Comparison of ENCODE assay signal across 8 mouse cellular contexts in genomic region chr11:116088188-116088587, GRCm38 (mm10). TPM values are rescaled to one million over a fixed set of nuclear protein-coding genes. Genes with fewer than 3 reads are reported as not detected.
DNase-seq lines count a peak whose midpoint lies in the region; ATAC-seq and TF ChIP-seq lines count a peak whose summit lies in the region.

No protein-coding gene starts in this region.

- H3K4me1 ChIP-seq in forebrain, embryonic 16.5 days (replicated peaks; ENCODE audit: control insufficient read depth, insufficient read depth, low read length): peaks cover 17% of the 10 kb centered on the region
- peaks cover 3% of the 10 kb centered on the region; the same call in 1 of the 2 replicates for H3K4me1 ChIP-seq in forebrain, embryonic 11.5 days (replicated peaks; ENCODE audit: control insufficient read depth, insufficient read depth, low read length)
- peaks cover 18% of the 10 kb centered on the region for H3K4me1 ChIP-seq in neural tube, embryonic 12.5 days
- peaks cover 11% of the 10 kb centered on the region for H3K4me1 ChIP-seq in limb, embryonic 14.5 days (ENCODE audit: control insufficient read depth, insufficient read depth, low read length)

- H3K4me2 ChIP-seq in forebrain, embryonic 16.5 days (ENCODE audit: low read length): 0 out of 2 replicates have a peak overlapping the region, but pooled peaks have one; percentile 74
- no peak overlapping the region; the same call in 1 of the 2 replicates for H3K4me2 ChIP-seq in forebrain, embryonic 11.5 days (ENCODE audit: low read depth, low read length, severe bottlenecking)
- peak overlapping the region; percentile 63 for H3K4me2 ChIP-seq in neural tube, embryonic 12.5 days (replicated peaks)
- peak overlapping the region; percentile 49 for H3K4me2 ChIP-seq in limb, embryonic 14.5 days (replicated peaks; ENCODE audit: low read depth, low read length, severe bottlenecking)

- H3K9ac ChIP-seq in forebrain, embryonic 16.5 days (replicated peaks; ENCODE audit: low read depth, low read length): no peak overlapping the region
- H3K9ac ChIP-seq in forebrain, embryonic 11.5 days (ENCODE audit: low read length): no peak overlapping the region; the same call in 1 of the 2 replicates
- no peak overlapping the region for H3K9ac ChIP-seq in neural tube, embryonic 12.5 days
- H3K9ac ChIP-seq in limb, embryonic 14.5 days (ENCODE audit: low read depth, low read length, severe bottlenecking): no peak overlapping the region; the same call in 1 of the 2 replicates

- no peaks in the 10 kb centered on the region for H3K9me3 ChIP-seq in forebrain, embryonic 16.5 days (ENCODE audit: control insufficient read depth, low read length)
- no peaks in the 10 kb centered on the region for H3K9me3 ChIP-seq in forebrain, embryonic 11.5 days (ENCODE audit: control insufficient read depth, low read length)
- H3K9me3 ChIP-seq in neural tube, embryonic 12.5 days: no peaks in the 10 kb centered on the region
- no peaks in the 10 kb centered on the region for H3K9me3 ChIP-seq in limb, embryonic 14.5 days (ENCODE audit: control insufficient read depth, low read length)

- no peaks in the 10 kb centered on the region; the same call in 1 of the 2 replicates for H3K36me3 ChIP-seq in forebrain, embryonic 16.5 days (ENCODE audit: control insufficient read depth, insufficient read depth)
- H3K36me3 ChIP-seq in forebrain, embryonic 11.5 days (ENCODE audit: control insufficient read depth, insufficient read depth, low read length): peaks cover 1% of the 10 kb centered on the region; the same call in 1 of the 2 replicates
- H3K36me3 ChIP-seq in neural tube, embryonic 12.5 days: peaks cover 10% of the 10 kb centered on the region
- peaks cover 11% of the 10 kb centered on the region for H3K36me3 ChIP-seq in limb, embryonic 14.5 days (ENCODE audit: control insufficient read depth, insufficient read depth, low read length)

- no peak overlapping the region for H3K4me3 ChIP-seq in forebrain, embryonic 16.5 days (replicated peaks; ENCODE audit: low read length)
- H3K4me3 ChIP-seq in forebrain, embryonic 11.5 days (ENCODE audit: low read depth, low read length): no peak overlapping the region
- H3K4me3 ChIP-seq in neural tube, embryonic 12.5 days: no peak overlapping the region
- H3K4me3 ChIP-seq in limb, embryonic 14.5 days (replicated peaks; ENCODE audit: low read length): no peak overlapping the region

- no peak overlapping the region for H3K27ac ChIP-seq in forebrain, embryonic 16.5 days (ENCODE audit: low read length)
- H3K27ac ChIP-seq in forebrain, embryonic 11.5 days (ENCODE audit: low read depth, low read length): no peak overlapping the region
- H3K27ac ChIP-seq in neural tube, embryonic 12.5 days: no peak overlapping the region
- H3K27ac ChIP-seq in limb, embryonic 14.5 days (replicated peaks; ENCODE audit: low read depth, low read length): no peak overlapping the region

- 85% methylated on average over 8 of the region's 8 CpGs for WGBS in forebrain, embryonic 16.5 days
- WGBS in forebrain, embryonic 11.5 days: 92% methylated on average over 8 of the region's 8 CpGs
- 90% methylated on average over 8 of the region's 8 CpGs for WGBS in neural tube, embryonic 12.5 days
- 85% methylated on average over 8 of the region's 8 CpGs for whole genome bisulfite sequencing in limb, embryonic 14.5 days

- no peak for DNase-seq in forebrain, embryonic 11.5 days (ENCODE audit: low spot score)
- DNase-seq in neural tube, embryonic 10.5 days (ENCODE audit: extremely low spot score, low spot score): no peak
- DNase-seq in limb, embryonic 14.5 days (ENCODE audit: low spot score): no peak
- DNase-seq in yolk sac, embryonic 10.5 days (ENCODE audit: low spot score): peak; percentile 81
- no peak for DNase-seq in left cerebral cortex, adult 18-20 months (ENCODE audit: low spot score in 2 of 2)
- no peak for DNase-seq in spleen, postnatal 36 days (ENCODE audit: low spot score in 2 of 2)

- ATAC-seq in forebrain, embryonic 16.5 days: no peak
- ATAC-seq in forebrain, embryonic 11.5 days (replicated peaks; ENCODE audit: low FRiP score): no peak
- ATAC-seq in neural tube, embryonic 12.5 days (ENCODE audit: low FRiP score, low read depth): no peak
- ATAC-seq in limb, embryonic 14.5 days (ENCODE audit: low FRiP score, low read depth): no peak

- no peaks in the 10 kb centered on the region for H3K27me3 ChIP-seq in forebrain, embryonic 16.5 days (replicated peaks; ENCODE audit: control insufficient read depth, insufficient read depth, low read length)
- no peaks in the 10 kb centered on the region for H3K27me3 ChIP-seq in forebrain, embryonic 11.5 days (ENCODE audit: control insufficient read depth, insufficient read depth, low read length)
- H3K27me3 ChIP-seq in neural tube, embryonic 12.5 days (replicated peaks): no peaks in the 10 kb centered on the region
- H3K27me3 ChIP-seq in limb, embryonic 14.5 days (ENCODE audit: control insufficient read depth, insufficient read depth, low read length): no peaks in the 10 kb centered on the region

- TF ChIP-seq POLR2A in limb, embryonic 14.5 days (IDR thresholded peaks at IDR 0.05; ENCODE audit: borderline replicate concordance, extremely low read depth, insufficient read depth, insufficient read length): no peak

RNA-seq across cellular contexts. Expression of gene Wbp2, which starts 1.4 kb away (rescaled TPM):
- polyA plus RNA-seq in forebrain, embryonic 16.5 days (2015; fragmentation: Nextera tagmentation; extraction: Ambion mirVana): 162 and 163 TPM in 2 replicates
- polyA plus RNA-seq in forebrain, embryonic 11.5 days (2014; fragmentation: Nextera tagmentation; extraction: Ambion mirVana): 100.0 and 111 TPM in 2 replicates
- polyA plus RNA-seq in neural tube, embryonic 12.5 days (2016; fragmentation: Nextera tagmentation; extraction: Ambion mirVana): 97.0 and 110 TPM in 2 replicates
- 58.6 and 76.2 TPM in 2 replicates for polyA plus RNA-seq in limb, embryonic 14.5 days (2012; rRNA removed)
- 56.8 and 57.7 TPM in 2 replicates for polyA plus RNA-seq in limb, embryonic 14.5 days (2014; fragmentation: Nextera tagmentation; extraction: Ambion mirVana)
- total RNA-seq in left cerebral cortex, adult 18-20 months (2021): 100 to 1,000 TPM; 464 to 477 TPM

RNA-seq across cellular contexts. Expression of gene Unc13d, which starts 10.4 kb away (rescaled TPM):
- 0.60 and 0.62 TPM in 2 replicates for polyA plus RNA-seq in forebrain, embryonic 16.5 days (2015; fragmentation: Nextera tagmentation; extraction: Ambion mirVana)
- 1.6 and 2.2 TPM in 2 replicates for polyA plus RNA-seq in forebrain, embryonic 11.5 days (2014; fragmentation: Nextera tagmentation; extraction: Ambion mirVana)
- 1.3 and 1.7 TPM in 2 replicates for polyA plus RNA-seq in neural tube, embryonic 12.5 days (2016; fragmentation: Nextera tagmentation; extraction: Ambion mirVana)
- polyA plus RNA-seq in limb, embryonic 14.5 days (2012; rRNA removed): 4.1 and 4.3 TPM in 2 replicates
- 3.4 and 3.8 TPM in 2 replicates for polyA plus RNA-seq in limb, embryonic 14.5 days (2014; fragmentation: Nextera tagmentation; extraction: Ambion mirVana)
- total RNA-seq in left cerebral cortex, adult 18-20 months (2021): 1 to 10 TPM; 1.8 to 2.7 TPM

RNA-seq across cellular contexts. Expression of gene Trim47, which starts 38.8 kb away (rescaled TPM):
- 6.6 and 8.7 TPM in 2 replicates for polyA plus RNA-seq in forebrain, embryonic 16.5 days (2015; fragmentation: Nextera tagmentation; extraction: Ambion mirVana)
- 3.4 and 3.8 TPM in 2 replicates for polyA plus RNA-seq in forebrain, embryonic 11.5 days (2014; fragmentation: Nextera tagmentation; extraction: Ambion mirVana)
- polyA plus RNA-seq in neural tube, embryonic 12.5 days (2016; fragmentation: Nextera tagmentation; extraction: Ambion mirVana): 3.7 and 5.0 TPM in 2 replicates
- polyA plus RNA-seq in limb, embryonic 14.5 days (2012; rRNA removed): 25.5 and 35.2 TPM in 2 replicates
- 25.1 and 28.5 TPM in 2 replicates for polyA plus RNA-seq in limb, embryonic 14.5 days (2014; fragmentation: Nextera tagmentation; extraction: Ambion mirVana)
- 1 to 10 TPM; 7.3 to 7.9 TPM for total RNA-seq in left cerebral cortex, adult 18-20 months (2021)

RNA-seq across cellular contexts. Expression of gene Trim65, which starts 42.7 kb away (rescaled TPM):
- polyA plus RNA-seq in forebrain, embryonic 16.5 days (2015; fragmentation: Nextera tagmentation; extraction: Ambion mirVana): 2.0 TPM in 2 replicates
- polyA plus RNA-seq in forebrain, embryonic 11.5 days (2014; fragmentation: Nextera tagmentation; extraction: Ambion mirVana): 1.8 and 1.9 TPM in 2 replicates
- 2.0 and 2.1 TPM in 2 replicates for polyA plus RNA-seq in neural tube, embryonic 12.5 days (2016; fragmentation: Nextera tagmentation; extraction: Ambion mirVana)
- 4.9 and 6.2 TPM in 2 replicates for polyA plus RNA-seq in limb, embryonic 14.5 days (2012; rRNA removed)
- polyA plus RNA-seq in limb, embryonic 14.5 days (2014; fragmentation: Nextera tagmentation; extraction: Ambion mirVana): 3.1 and 4.1 TPM in 2 replicates
- 1 to 10 TPM; 7.3 to 7.9 TPM for total RNA-seq in left cerebral cortex, adult 18-20 months (2021)

RNA-seq across cellular contexts. Expression of gene Mrpl38, which starts 50.5 kb away (rescaled TPM):
- polyA plus RNA-seq in forebrain, embryonic 16.5 days (2015; fragmentation: Nextera tagmentation; extraction: Ambion mirVana): 65.3 and 75.2 TPM in 2 replicates
- 98.0 and 109 TPM in 2 replicates for polyA plus RNA-seq in forebrain, embryonic 11.5 days (2014; fragmentation: Nextera tagmentation; extraction: Ambion mirVana)
- 83.7 and 85.5 TPM in 2 replicates for polyA plus RNA-seq in neural tube, embryonic 12.5 days (2016; fragmentation: Nextera tagmentation; extraction: Ambion mirVana)
- polyA plus RNA-seq in limb, embryonic 14.5 days (2012; rRNA removed): 52.6 and 56.4 TPM in 2 replicates
- polyA plus RNA-seq in limb, embryonic 14.5 days (2014; fragmentation: Nextera tagmentation; extraction: Ambion mirVana): 85.8 and 86.5 TPM in 2 replicates
- 10 to 100 TPM; 61.7 to 66.9 TPM for total RNA-seq in left cerebral cortex, adult 18-20 months (2021)
